Mouse (Mus musculus): ENCODE results near the gene Swap70. TPM values are rescaled to one million over a fixed set of nuclear protein-coding genes. Genes with fewer than 3 reads are reported as not detected.

Gene Swap70
- total RNA-seq, 2 experiments from 2014 or later, result 12.9 to 15.3 TPM

GRCm38 (mm10) chr7:110237451-110237836 is 15.9 kb downstream of the Swap70 start:
- DNase-seq, result no peak
- intact Hi-C loops (cut with DNase I), result no loop called here

GRCm38 (mm10) chr7:110237837-110238451 is 16.4 kb downstream of the Swap70 start:
- no peak for DNase-seq

GRCm38 (mm10) chr7:110239590-110239989 is 18.1 kb downstream of the Swap70 start:
- no peak for DNase-seq
- intact Hi-C loops (cut with DNase I), result no loop called here

More at GRCm38 (mm10) chr7:110237837-110238451, 16.4 kb downstream of the Swap70 start:
- intact Hi-C loops (cut with DNase I), result no loop called here

- intact Hi-C loops (cut with DNase I), result loop anchor here (2.0 kb wide), 1 partner anchor 19 kb away; no protein-coding TSS in a partner anchor
- no peak for DNase-seq
Observed at GRCm38 (mm10) chr7:110241472-110242289, 20.2 kb downstream of the Swap70 start.

GRCm38 (mm10) chr7:110242290-110242581 is 20.7 kb downstream of the Swap70 start:
- DNase-seq, result no peak
- intact Hi-C loops (cut with DNase I), result loop anchor here (2.0 kb wide), 1 partner anchor 19 kb away; no protein-coding TSS in a partner anchor

- intact Hi-C loops (cut with DNase I), result no loop called here
- peak; percentile 49 to 55 for DNase-seq
Observed at GRCm38 (mm10) chr7:110245128-110245527, 23.6 kb downstream of the Swap70 start.

GRCm38 (mm10) chr7:110246526-110246925 is 25.0 kb downstream of the Swap70 start:
- DNase-seq, result no peak
- intact Hi-C loops (cut with DNase I), result no loop called here

GRCm38 (mm10) chr7:110247801-110248200 is 26.3 kb downstream of the Swap70 start:
- intact Hi-C loops (cut with DNase I), result no loop called here
- DNase-seq, result no peak

- intact Hi-C loops (cut with DNase I), result no loop called here
Observed at GRCm38 (mm10) chr7:110248677-110249076, 27.2 kb downstream of the Swap70 start.

GRCm38 (mm10) chr7:110253861-110254260 is 32.4 kb downstream of the Swap70 start:
- intact Hi-C loops (cut with DNase I), result no loop called here
- no peak for DNase-seq

More at GRCm38 (mm10) chr7:110248677-110249076, 27.2 kb downstream of the Swap70 start:
- no peak for DNase-seq

GRCm38 (mm10) chr7:110254395-110254794 is 32.9 kb downstream of the Swap70 start:
- DNase-seq, result no peak

GRCm38 (mm10) chr7:110257059-110257458 is 35.5 kb downstream of the Swap70 start:
- DNase-seq, result no peak
- intact Hi-C loops (cut with DNase I), result no loop called here

More at GRCm38 (mm10) chr7:110254395-110254794, 32.9 kb downstream of the Swap70 start:
- intact Hi-C loops (cut with DNase I), result no loop called here

- DNase-seq, result no peak
- intact Hi-C loops (cut with DNase I), result no loop called here
Observed at GRCm38 (mm10) chr7:110258196-110258950, 36.9 kb downstream of the Swap70 start.

GRCm38 (mm10) chr7:110259966-110260711 is 38.6 kb downstream of the Swap70 start:
- peak; percentile 35 for DNase-seq
- intact Hi-C loops (cut with DNase I), result no loop called here

GRCm38 (mm10) chr7:110261807-110262206 is 40.3 kb downstream of the Swap70 start:
- intact Hi-C loops (cut with DNase I), result no loop called here
- no peak for DNase-seq

GRCm38 (mm10) chr7:110262661-110263060 is 41.1 kb downstream of the Swap70 start:
- no peak for DNase-seq
- intact Hi-C loops (cut with DNase I), result no loop called here

GRCm38 (mm10) chr7:110263474-110263873 is 42.0 kb downstream of the Swap70 start:
- intact Hi-C loops (cut with DNase I), result no loop called here

GRCm38 (mm10) chr7:110265796-110266195 is 44.3 kb downstream of the Swap70 start:
- peak; percentile 92 to 95 for DNase-seq
- intact Hi-C loops (cut with DNase I), result loop anchor here (1.0 kb wide), 2 partner anchors 43 to 100 kb away; no protein-coding TSS in a partner anchor

More at GRCm38 (mm10) chr7:110263474-110263873, 42.0 kb downstream of the Swap70 start:
- DNase-seq, result no peak

- no peak for DNase-seq
Observed at GRCm38 (mm10) chr7:110267014-110267413, 45.5 kb downstream of the Swap70 start.

GRCm38 (mm10) chr7:110267994-110268393 is 46.5 kb downstream of the Swap70 start:
- intact Hi-C loops (cut with DNase I), result no loop called here

More at GRCm38 (mm10) chr7:110267014-110267413, 45.5 kb downstream of the Swap70 start:
- intact Hi-C loops (cut with DNase I), result no loop called here

More at GRCm38 (mm10) chr7:110267994-110268393, 46.5 kb downstream of the Swap70 start:
- DNase-seq, result no peak
